Mouse (Mus musculus): ENCODE measurements around the gene Msh4. TPM values are rescaled to one million over a fixed set of nuclear protein-coding genes. Genes with fewer than 3 reads are reported as not detected.

The Msh4 gene
- polyA plus RNA-seq, 1 experiment from 2014 or later = 0.08 TPM

GRCm38 (mm10) chr3:153901904-153902303 lies 4.0 kb downstream of the Msh4 start:
- H3K27ac ChIP-seq (ENCODE audit: low read depth, low read length) = no peak overlapping the region
- H3K36me3 ChIP-seq (ENCODE audit: control insufficient read depth, insufficient read depth, low read length) = peaks cover 29% of the 10 kb centered on the region
- 84% methylated on average over 1 of the region's 1 CpGs for whole genome bisulfite sequencing
- ATAC-seq = no peak
- no peaks in the 10 kb centered on the region for H3K9me3 ChIP-seq (ENCODE audit: control insufficient read depth, low read length)
- H3K27me3 ChIP-seq (replicated peaks; ENCODE audit: control insufficient read depth, insufficient read depth, low read length) = no peaks in the 10 kb centered on the region
- no peaks in the 10 kb centered on the region for H3K4me1 ChIP-seq (ENCODE audit: control insufficient read depth, insufficient read depth, low read depth, low read length)
- H3K4me2 ChIP-seq (ENCODE audit: low read length) = no peak overlapping the region
- H3K4me3 ChIP-seq (ENCODE audit: low read length) = no peak overlapping the region
- no peak overlapping the region for H3K9ac ChIP-seq (ENCODE audit: low read depth, low read length)

DNA sequence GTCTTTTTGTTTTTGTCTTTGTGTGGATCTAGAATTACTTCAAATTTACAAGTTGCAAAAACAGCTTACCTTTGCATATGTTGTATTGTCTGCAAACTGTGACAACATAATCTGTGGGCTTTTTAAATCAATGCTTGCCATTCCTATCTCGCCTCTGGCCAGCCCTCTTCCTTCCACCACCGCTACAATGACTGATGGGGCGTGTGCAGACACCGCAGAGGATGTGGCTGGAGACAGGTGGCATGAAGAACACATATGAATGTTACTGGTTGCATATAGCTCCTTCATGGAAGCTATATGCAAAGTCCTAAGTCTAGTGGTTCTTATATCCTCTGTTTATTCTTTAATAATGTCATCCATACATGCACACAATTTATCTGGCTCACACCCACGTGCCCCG lies 8.7 kb downstream of the Msh4 start:
- Histone ChIP-seq H3K9ac (ENCODE audit: low read depth, low read length) (no peak overlapping the region), H3K27ac (ENCODE audit: low read depth, low read length) (no peak overlapping the region), H3K27me3 (replicated peaks; ENCODE audit: control insufficient read depth, insufficient read depth, low read length) (no peaks in the 10 kb centered on the region), H3K9me3 (ENCODE audit: control insufficient read depth, low read length) (no peaks in the 10 kb centered on the region), H3K4me2 (ENCODE audit: low read length) (no peak overlapping the region), H3K36me3 (ENCODE audit: control insufficient read depth, insufficient read depth, low read length) (no peaks in the 10 kb centered on the region), H3K4me1 (ENCODE audit: control insufficient read depth, insufficient read depth, low read depth, low read length) (no peaks in the 10 kb centered on the region), H3K4me3 (ENCODE audit: low read length) (no peak overlapping the region)
- ATAC-seq = no peak
- WGBS = 83% methylated on average over 6 of the region's 6 CpGs

GRCm38 (mm10) chr3:153895454-153895853 lies 10.5 kb downstream of the Msh4 start:
- no peaks in the 10 kb centered on the region for H3K27me3 ChIP-seq (replicated peaks; ENCODE audit: control insufficient read depth, insufficient read depth, low read length)
- no peak overlapping the region for H3K27ac ChIP-seq (ENCODE audit: low read depth, low read length)
- no peaks in the 10 kb centered on the region for H3K9me3 ChIP-seq (ENCODE audit: control insufficient read depth, low read length)
- H3K4me2 ChIP-seq (ENCODE audit: low read length) = no peak overlapping the region
- no peak overlapping the region for H3K4me3 ChIP-seq (ENCODE audit: low read length)
- no peaks in the 10 kb centered on the region for H3K4me1 ChIP-seq (ENCODE audit: control insufficient read depth, insufficient read depth, low read depth, low read length)
- 86% methylated on average over 3 of the region's 3 CpGs for WGBS
- ATAC-seq = no peak
- H3K36me3 ChIP-seq (ENCODE audit: control insufficient read depth, insufficient read depth, low read length) = no peaks in the 10 kb centered on the region
- H3K9ac ChIP-seq (ENCODE audit: low read depth, low read length) = no peak overlapping the region

- ATAC-seq = no peak
- WGBS = 77% methylated on average over 7 of the region's 8 CpGs
- H3K4me3 ChIP-seq (ENCODE audit: low read length) = no peak overlapping the region
- no peak overlapping the region for H3K4me2 ChIP-seq (ENCODE audit: low read length)
- no peaks in the 10 kb centered on the region for H3K4me1 ChIP-seq (ENCODE audit: control insufficient read depth, insufficient read depth, low read depth, low read length)
- H3K9me3 ChIP-seq (ENCODE audit: control insufficient read depth, low read length) = no peaks in the 10 kb centered on the region
- no peak overlapping the region for H3K9ac ChIP-seq (ENCODE audit: low read depth, low read length)
- H3K27ac ChIP-seq (ENCODE audit: low read depth, low read length) = no peak overlapping the region
- H3K27me3 ChIP-seq (replicated peaks; ENCODE audit: control insufficient read depth, insufficient read depth, low read length) = no peaks in the 10 kb centered on the region
- H3K36me3 ChIP-seq (ENCODE audit: control insufficient read depth, insufficient read depth, low read length) = no peaks in the 10 kb centered on the region
Measured at GRCm38 (mm10) chr3:153889188-153889781, 16.7 kb downstream of the Msh4 start.

DNA sequence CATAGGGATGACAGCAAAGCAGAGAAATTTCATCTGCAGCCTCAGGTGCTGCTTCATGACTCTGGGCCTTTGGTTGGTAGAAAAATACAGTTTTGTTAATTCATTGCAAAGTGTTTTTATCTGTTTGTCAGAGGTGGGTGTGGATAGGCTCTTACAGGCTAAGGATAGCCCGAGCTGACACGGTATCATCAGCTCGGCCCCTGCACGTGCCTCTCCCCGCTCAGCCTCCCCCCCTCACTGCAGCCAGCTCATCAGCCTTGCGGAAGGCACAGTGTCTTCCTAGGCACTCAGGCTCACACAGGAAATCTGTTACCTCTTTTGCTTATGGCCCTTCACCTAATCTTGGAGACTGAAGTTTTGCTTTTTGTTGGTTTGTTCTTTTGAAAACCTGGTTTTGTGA lies 17.8 kb downstream of the Msh4 start:
- no peak overlapping the region for H3K4me2 ChIP-seq (ENCODE audit: low read length)
- no peak overlapping the region for H3K27ac ChIP-seq (ENCODE audit: low read depth, low read length)
- H3K36me3 ChIP-seq (ENCODE audit: control insufficient read depth, insufficient read depth, low read length) = no peaks in the 10 kb centered on the region
- no peaks in the 10 kb centered on the region for H3K9me3 ChIP-seq (ENCODE audit: control insufficient read depth, low read length)
- no peak overlapping the region for H3K9ac ChIP-seq (ENCODE audit: low read depth, low read length)
- no peaks in the 10 kb centered on the region for H3K4me1 ChIP-seq (ENCODE audit: control insufficient read depth, insufficient read depth, low read depth, low read length)
- H3K27me3 ChIP-seq (replicated peaks; ENCODE audit: control insufficient read depth, insufficient read depth, low read length) = no peaks in the 10 kb centered on the region
- 79% methylated on average over 6 of the region's 6 CpGs for WGBS
- no peak overlapping the region for H3K4me3 ChIP-seq (ENCODE audit: low read length)
- no peak for ATAC-seq

DNA sequence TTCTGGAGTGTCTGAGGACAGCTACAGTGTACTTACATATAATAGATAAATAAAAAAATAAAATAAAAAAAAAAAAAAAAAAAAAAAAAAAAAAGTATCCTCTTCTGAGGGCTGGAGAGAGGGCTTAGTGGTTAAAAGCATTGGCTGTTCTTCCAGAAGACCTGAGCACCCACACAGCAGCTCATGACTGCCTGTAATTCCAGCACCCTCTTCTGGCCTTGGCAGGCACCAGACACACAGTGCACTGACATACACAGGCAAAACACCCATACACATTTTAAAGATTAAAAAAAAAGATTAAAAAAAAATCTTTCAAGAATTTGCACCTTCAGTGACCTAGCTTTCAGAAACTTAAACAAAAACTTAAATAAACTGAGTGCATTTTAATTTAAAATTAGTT lies 19.6 kb downstream of the Msh4 start:
- Histone ChIP-seq H3K9ac (ENCODE audit: low read depth, low read length) (no peak overlapping the region), H3K4me1 (ENCODE audit: control insufficient read depth, insufficient read depth, low read depth, low read length) (no peaks in the 10 kb centered on the region), H3K27me3 (replicated peaks; ENCODE audit: control insufficient read depth, insufficient read depth, low read length) (no peaks in the 10 kb centered on the region), H3K4me3 (ENCODE audit: low read length) (no peak overlapping the region), H3K36me3 (ENCODE audit: control insufficient read depth, insufficient read depth, low read length) (no peaks in the 10 kb centered on the region), H3K27ac (ENCODE audit: low read depth, low read length) (no peak overlapping the region), H3K4me2 (ENCODE audit: low read length) (no peak overlapping the region), H3K9me3 (ENCODE audit: control insufficient read depth, low read length) (no peaks in the 10 kb centered on the region)
- no peak for ATAC-seq

DNA sequence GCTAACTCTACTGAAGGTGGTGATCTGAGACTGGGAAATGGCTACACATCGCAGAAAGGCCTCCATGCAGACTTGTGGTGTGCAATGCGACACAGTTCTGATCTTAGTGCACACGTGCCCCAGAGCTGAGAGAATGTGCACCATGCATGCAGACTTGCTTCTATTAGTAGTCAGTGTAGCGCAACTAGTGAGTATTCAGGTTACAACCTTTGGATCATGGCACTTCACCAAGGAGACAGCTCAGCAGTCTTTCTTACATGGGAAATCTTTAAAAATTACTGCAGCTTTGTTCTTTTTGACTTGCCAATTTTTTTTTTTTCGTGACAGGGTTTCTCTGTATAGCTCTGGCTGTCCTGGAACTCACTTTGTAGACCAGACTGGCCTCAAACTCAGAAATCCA lies 34.5 kb downstream of the Msh4 start:
- Histone ChIP-seq H3K27ac (ENCODE audit: low read depth, low read length) (no peak overlapping the region), H3K36me3 (ENCODE audit: control insufficient read depth, insufficient read depth, low read length) (no peaks in the 10 kb centered on the region), H3K27me3 (replicated peaks; ENCODE audit: control insufficient read depth, insufficient read depth, low read length) (no peaks in the 10 kb centered on the region), H3K4me3 (ENCODE audit: low read length) (no peak overlapping the region), H3K9me3 (ENCODE audit: control insufficient read depth, low read length) (no peaks in the 10 kb centered on the region), H3K9ac (ENCODE audit: low read depth, low read length) (no peak overlapping the region), H3K4me1 (ENCODE audit: control insufficient read depth, insufficient read depth, low read depth, low read length) (peaks cover 3% of the 10 kb centered on the region; the same call in 1 of the 2 replicates), H3K4me2 (ENCODE audit: low read length) (no peak overlapping the region)
- no peak for ATAC-seq
- 83% methylated on average over 5 of the region's 5 CpGs for WGBS

GRCm38 (mm10) chr3:153867149-153868136 lies 38.5 kb downstream of the Msh4 start:
- H3K27me3 ChIP-seq (replicated peaks; ENCODE audit: control insufficient read depth, insufficient read depth, low read length) = no peaks in the 10 kb centered on the region
- ATAC-seq = peak; percentile 84
- H3K4me1 ChIP-seq (ENCODE audit: control insufficient read depth, insufficient read depth, low read depth, low read length) = peaks cover 3% of the 10 kb centered on the region; the same call in 1 of the 2 replicates
- H3K36me3 ChIP-seq (ENCODE audit: control insufficient read depth, insufficient read depth, low read length) = no peaks in the 10 kb centered on the region
- WGBS = 65% methylated on average over 14 of the region's 14 CpGs
- no peak overlapping the region for H3K4me3 ChIP-seq (ENCODE audit: low read length)
- H3K4me2 ChIP-seq (ENCODE audit: low read length) = no peak overlapping the region
- H3K9ac ChIP-seq (ENCODE audit: low read depth, low read length) = no peak overlapping the region
- no peaks in the 10 kb centered on the region for H3K9me3 ChIP-seq (ENCODE audit: control insufficient read depth, low read length)
- peak overlapping the region; percentile 20; the same call in 1 of the 2 replicates for H3K27ac ChIP-seq (ENCODE audit: low read depth, low read length)

- Histone ChIP-seq H3K36me3 (ENCODE audit: control insufficient read depth, insufficient read depth, low read length) (no peaks in the 10 kb centered on the region), H3K27ac (ENCODE audit: low read depth, low read length) (no peak overlapping the region), H3K9me3 (ENCODE audit: control insufficient read depth, low read length) (no peaks in the 10 kb centered on the region), H3K9ac (ENCODE audit: low read depth, low read length) (no peak overlapping the region), H3K27me3 (replicated peaks; ENCODE audit: control insufficient read depth, insufficient read depth, low read length) (no peaks in the 10 kb centered on the region), H3K4me3 (ENCODE audit: low read length) (no peak overlapping the region), H3K4me2 (ENCODE audit: low read length) (no peak overlapping the region), H3K4me1 (ENCODE audit: control insufficient read depth, insufficient read depth, low read depth, low read length) (peaks cover 3% of the 10 kb centered on the region; the same call in 1 of the 2 replicates)
- 86% methylated on average over 4 of the region's 4 CpGs for WGBS
- ATAC-seq = peak; percentile 41; the same call in 1 of the 2 replicates
Measured at GRCm38 (mm10) chr3:153864636-153865429, 41.1 kb downstream of the Msh4 start.
